Mouse (Mus musculus) gastrocnemius, postnatal 4 days (tissue): ENCODE results near the gene Grin3b. TPM values are rescaled to one million over a fixed set of nuclear protein-coding genes. Genes with fewer than 3 reads are reported as not detected.
"Not testable (repeated sequence)": the region's sequence is repeated elsewhere in the genome, so short reads cannot be mapped to it uniquely, and the experiment has no call there.

Source experiments
- DNase-seq, 2 experiments: peaks; one replicate each; pipeline ENCODE4 v3.0.0; 2021 to 2022; ENCODE audit warnings: low spot score in 2 of 2, mixed read lengths in 2 of 2
- total RNA-seq, 2 experiments: library from RNA; stranded (reverse); gene quantifications; 2 replicates each; pipeline ENCODE4 v1.2.3; 2021

Gene Grin3b
- total RNA-seq, 2 experiments from 2014 or later: 0.10 to 0.27 TPM

- DNase-seq: no peak
These were observed 35.5 kb upstream of the Grin3b start for GRCm38 (mm10) chr10:79934794-79935569.

- DNase-seq: no peak
These were observed 34.1 kb upstream of the Grin3b start for GRCm38 (mm10) chr10:79936284-79936910.

GRCm38 (mm10) chr10:79936911-79937441, 33.5 kb upstream of the Grin3b start:
- DNase-seq: peak; percentile 51 to 65

GRCm38 (mm10) chr10:79937775-79938526, 32.6 kb upstream of the Grin3b start:
- DNase-seq: no peak

GRCm38 (mm10) chr10:79940749-79941148, 29.8 kb upstream of the Grin3b start:
- no peak for DNase-seq

- DNase-seq: no peak
These were observed 27.5 kb upstream of the Grin3b start for GRCm38 (mm10) chr10:79942988-79943387.

- no peak for DNase-seq
These were observed 27.0 kb upstream of the Grin3b start for GRCm38 (mm10) chr10:79943471-79943901.

GRCm38 (mm10) chr10:79945507-79946234, 24.8 kb upstream of the Grin3b start:
- DNase-seq: no peak

GRCm38 (mm10) chr10:79946752-79947322, 23.7 kb upstream of the Grin3b start:
- DNase-seq: no peak

GRCm38 (mm10) chr10:79947502-79947901, 23.0 kb upstream of the Grin3b start:
- no peak for DNase-seq

GRCm38 (mm10) chr10:79949873-79950272, 20.6 kb upstream of the Grin3b start:
- no peak for DNase-seq

- DNase-seq: no peak
These were observed 19.9 kb upstream of the Grin3b start for GRCm38 (mm10) chr10:79950661-79951060.

- no peak for DNase-seq
These were observed 16.6 kb upstream of the Grin3b start for GRCm38 (mm10) chr10:79953946-79954345.

- no peak for DNase-seq
These were observed 14.8 kb upstream of the Grin3b start for GRCm38 (mm10) chr10:79955691-79956090.

GRCm38 (mm10) chr10:79956643-79957154, 13.8 kb upstream of the Grin3b start:
- no peak for DNase-seq

- DNase-seq: peak; percentile 70 to 81
These were observed 12.2 kb upstream of the Grin3b start for GRCm38 (mm10) chr10:79958140-79958816.

GRCm38 (mm10) chr10:79959412-79959811, 11.1 kb upstream of the Grin3b start:
- DNase-seq: not testable (repeated sequence)

GRCm38 (mm10) chr10:79959847-79960601, 10.5 kb upstream of the Grin3b start, which contains the start of gene Wdr18:
Gene Wdr18 (plus strand): TSS chr10:79960152.
- peak; percentile 96 for DNase-seq
